Mouse (Mus musculus) heart, postnatal 0 days (tissue): ENCODE results near the gene Nfia.

Experiments
- CTCF ChIP-seq: IDR thresholded peaks from 2 replicates; pipeline ENCODE4 v1.5.1; 2016; ENCODE audit warnings: antibody characterized with exemption, control low read depth, low read depth
- EP300 ChIP-seq: IDR thresholded peaks from 2 replicates; pipeline ENCODE4 v1.6.1; 2016; ENCODE audit warnings: antibody characterized with exemption, low read depth

- TF ChIP-seq CTCF, result no peak
- no peak for TF ChIP-seq EP300
Observed at GRCm38 (mm10) chr4:97850991-97851390, 78.5 kb downstream of the Nfia start.
